In the genomic region with DNA sequence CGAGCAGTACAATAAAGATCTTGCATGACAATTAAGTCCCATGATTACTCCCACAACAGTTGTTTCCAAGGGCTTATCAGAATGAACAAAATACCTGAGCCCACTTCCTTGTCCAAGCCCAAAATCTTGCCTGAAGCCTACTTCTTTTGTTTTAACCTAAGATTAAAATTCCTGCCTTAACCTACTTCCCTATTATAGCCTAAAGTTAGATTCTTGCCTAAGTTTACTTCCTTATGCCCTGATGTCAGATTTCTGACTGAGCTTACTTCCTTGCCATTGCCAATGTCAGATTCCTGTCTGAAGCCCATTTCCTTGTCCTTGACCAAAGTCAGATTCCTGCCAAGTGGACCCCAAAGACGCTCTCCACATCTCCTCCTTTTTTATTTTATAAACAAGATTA, we compare ENCODE assay signal across 26 mouse cellular contexts.
"Had no signal": no experiment of that assay in that cellular context is flagged by ENCODE, and none has a peak within 500 bp of the region (broad histone marks: within the 10 kb centered on the region; RNA-seq: fewer than 3 reads in every experiment).

No protein-coding gene starts in this region.

- H3K36me3 ChIP-seq: heart, embryonic 13.5 days; heart, embryonic 15.5 days; hindbrain, embryonic 15.5 days; kidney, embryonic 15.5 days; limb, embryonic 13.5 days; limb, embryonic 15.5 days; liver, embryonic 12.5 days had no signal

- H3K4me2 ChIP-seq: heart, embryonic 11.5 days; heart, embryonic 13.5 days; heart, embryonic 15.5 days; hindbrain, embryonic 15.5 days; kidney, embryonic 15.5 days; limb, embryonic 13.5 days; limb, embryonic 15.5 days; liver, embryonic 12.5 days had no signal

- H3K27ac ChIP-seq: heart, adult 2 months; heart, embryonic 13.5 days; heart, embryonic 15.5 days; hindbrain, embryonic 15.5 days; hindbrain, postnatal 0 days; kidney, embryonic 15.5 days; kidney, postnatal 0 days; limb, embryonic 13.5 days; limb, embryonic 15.5 days; liver, embryonic 12.5 days; liver, embryonic 14.5 days had no signal

- H3K4me3 ChIP-seq: heart, adult 2 months; heart, embryonic 13.5 days; heart, embryonic 15.5 days; hindbrain, embryonic 15.5 days; kidney, embryonic 15.5 days; limb, embryonic 13.5 days; limb, embryonic 15.5 days; liver, embryonic 12.5 days had no signal

- DNase-seq: gastrocnemius, postnatal 14 days; gastrocnemius, postnatal 36 days; heart, adult 11 months; heart, adult 2 months; heart, postnatal 14 days; heart, postnatal 36 days; kidney, adult 11 months; kidney, adult 2 months; kidney, adult 9 months; kidney, postnatal 14 days; kidney, postnatal 36 days; layer of hippocampus, adult 9-11 months; layer of hippocampus, postnatal 36 days; left cerebral cortex, postnatal 4 days had no signal

- H3K27me3 ChIP-seq: heart, embryonic 13.5 days; heart, embryonic 15.5 days; hindbrain, embryonic 15.5 days; kidney, embryonic 15.5 days; limb, embryonic 13.5 days; limb, embryonic 15.5 days; liver, embryonic 12.5 days had no signal

- H3K9me3 ChIP-seq: heart, embryonic 13.5 days; heart, embryonic 15.5 days; hindbrain, embryonic 15.5 days; kidney, embryonic 15.5 days; limb, embryonic 13.5 days; limb, embryonic 15.5 days; liver, embryonic 12.5 days had no signal

- H3K9ac ChIP-seq: heart, embryonic 13.5 days; heart, embryonic 15.5 days; hindbrain, embryonic 15.5 days; kidney, embryonic 15.5 days; limb, embryonic 13.5 days; limb, embryonic 15.5 days; liver, embryonic 12.5 days; liver, embryonic 14.5 days had no signal

- H3K4me1 ChIP-seq: heart, embryonic 13.5 days; heart, embryonic 15.5 days; hindbrain, embryonic 15.5 days; kidney, embryonic 15.5 days; limb, embryonic 13.5 days; limb, embryonic 15.5 days; liver, embryonic 12.5 days had no signal

- ATAC-seq: hindbrain, postnatal 0 days; intestine, embryonic 16.5 days; liver, embryonic 12.5 days had no signal
